Mouse (Mus musculus) stomach, embryonic 14.5 days (tissue): ENCODE measurements around the gene Bcas3. TPM values are rescaled to one million over a fixed set of nuclear protein-coding genes. Genes with fewer than 3 reads are reported as not detected.
A peak's percentile ranks its signal among the peaks of the same experiment; 100 is the strongest.

Experiments used
- ATAC-seq: fragments of 200-750 bp; cut with Nextera tagmentation; 2 replicates; pipeline ENCODE4 v1.8.0; 2017; ENCODE audit warnings: low read depth, moderate TSS enrichment; ENCODE audit not compliant: insufficient number of reproducible peaks, insufficient read depth, low FRiP score
- H3K27ac ChIP-seq: fragments of 300-500 bp; sonication (generic); 2 replicates; pipeline ENCODE4 v1.5.1; 2014; ENCODE audit warnings: mild to moderate bottlenecking, low read length, moderate library complexity, mixed read lengths
- H3K27me3 ChIP-seq: fragments of 300-500 bp; sonication (generic); 2 replicates; pipeline ENCODE4 v1.6.1; 2014; ENCODE audit warnings: low read length, control low read depth, mixed read lengths; ENCODE audit not compliant: control insufficient read depth, insufficient read depth
- H3K36me3 ChIP-seq: fragments of 300-500 bp; sonication (generic); 2 replicates; pipeline ENCODE4 v1.6.1; 2014; ENCODE audit warnings: mild to moderate bottlenecking, control low read depth, low read length, moderate library complexity, mixed read lengths; ENCODE audit not compliant: control insufficient read depth, insufficient read depth
- H3K4me1 ChIP-seq: fragments of 300-500 bp; sonication (generic); 2 replicates; pipeline ENCODE4 v1.6.1; 2014; ENCODE audit warnings: low read length, control low read depth, mixed read lengths; ENCODE audit not compliant: control insufficient read depth, insufficient read depth
- H3K4me2 ChIP-seq: fragments of 300-500 bp; sonication (generic); replicated peaks from 2 replicates; pipeline ENCODE4 v1.6.1; 2014; ENCODE audit warnings: low read depth, low read length, control low read depth
- H3K4me3 ChIP-seq: fragments of 300-500 bp; sonication (generic); 2 replicates; pipeline ENCODE4 v1.5.1; 2014; ENCODE audit warnings: low read depth, low read length, control low read depth
- H3K9ac ChIP-seq: fragments of 300-500 bp; sonication (generic); replicated peaks from 2 replicates; pipeline ENCODE4 v1.6.1; 2014; ENCODE audit warnings: low read depth, mild to moderate bottlenecking, control low read depth, low read length, moderate library complexity, mixed read lengths
- H3K9me3 ChIP-seq: fragments of 300-500 bp; sonication (generic); 2 replicates; pipeline ENCODE4 v1.6.1; 2016; ENCODE audit warnings: low read depth, low read length, control low read depth; ENCODE audit not compliant: control insufficient read depth
- WGBS: fragments of 180-500 bp; shearing (Covaris S2); extraction: QIAGEN DNeasy Blood & Tissue Kit; methylation state at CpG from one replicate; pipeline ENCODE4 v1.1.7; 2014; 5-methylcytosine and 5-hydroxymethylcytosine counted together
- polyA plus RNA-seq: library from polyadenylated mRNA; unstranded; fragments of >200 nt; fragmentation: Nextera tagmentation; extraction: Ambion mirVana; gene quantifications from 2 replicates; pipeline ENCODE4 v1.2.1, GENCODE M21; 2014

The Bcas3 gene
- polyA plus RNA-seq, 1 experiment from 2014 or later: 20.4 TPM

DNA sequence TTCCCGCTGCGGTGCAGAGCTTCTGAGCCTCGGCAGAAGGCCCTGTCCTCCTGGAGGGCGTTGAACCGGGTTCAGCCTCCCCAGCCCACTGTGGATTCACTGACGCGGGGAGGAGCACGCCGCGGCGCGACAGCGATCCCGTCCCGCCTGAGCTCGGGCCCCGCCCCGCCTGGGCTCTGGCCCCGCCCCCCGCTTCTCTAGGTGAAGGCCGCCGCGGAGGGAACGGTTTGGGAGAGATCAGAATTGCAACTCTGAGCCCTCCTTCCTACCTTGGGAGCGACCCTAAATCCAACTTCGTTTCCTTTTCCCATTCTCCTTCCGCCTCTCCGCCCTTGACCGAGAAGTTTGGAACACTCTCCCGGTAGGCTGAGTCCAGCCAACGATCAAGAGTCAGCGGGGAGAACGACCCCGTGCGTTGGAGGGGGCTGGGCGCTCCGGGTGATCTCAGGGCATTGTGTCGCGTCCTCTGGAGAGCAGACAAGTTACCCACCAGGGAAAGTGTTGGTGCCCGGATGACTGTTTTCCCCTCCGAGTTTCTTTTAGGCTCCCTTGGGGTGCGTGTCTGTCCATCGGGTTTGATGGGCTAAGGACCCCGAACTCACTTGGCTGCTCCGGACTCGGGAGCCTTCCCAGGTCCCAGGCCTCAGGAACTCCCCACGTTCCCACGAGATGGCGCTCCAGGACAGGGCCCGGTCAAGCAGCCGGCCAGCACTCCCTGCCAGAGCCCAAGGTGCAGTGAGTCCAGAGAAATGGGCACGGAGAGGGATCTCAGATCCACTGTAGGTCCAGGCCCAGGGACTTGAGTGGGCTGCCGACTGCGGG is 491.4 kb downstream of the Bcas3 start:
- no peaks in the 10 kb centered on the region for H3K9me3 ChIP-seq
- H3K4me2 ChIP-seq: peak overlapping the region; percentile 76
- peak; percentile 51; the same call in 1 of the 2 replicates for ATAC-seq
- peaks cover 17% of the 10 kb centered on the region for H3K27me3 ChIP-seq
- under 1% methylated on average over 54 of the region's 54 CpGs for WGBS
- peak overlapping the region; percentile 29; the same call in 1 of the 2 replicates for H3K9ac ChIP-seq
- H3K4me3 ChIP-seq: peak overlapping the region; percentile 47
- peak overlapping the region; percentile 74 for H3K27ac ChIP-seq
- peaks cover 11% of the 10 kb centered on the region for H3K4me1 ChIP-seq
- H3K36me3 ChIP-seq: no peaks in the 10 kb centered on the region

DNA sequence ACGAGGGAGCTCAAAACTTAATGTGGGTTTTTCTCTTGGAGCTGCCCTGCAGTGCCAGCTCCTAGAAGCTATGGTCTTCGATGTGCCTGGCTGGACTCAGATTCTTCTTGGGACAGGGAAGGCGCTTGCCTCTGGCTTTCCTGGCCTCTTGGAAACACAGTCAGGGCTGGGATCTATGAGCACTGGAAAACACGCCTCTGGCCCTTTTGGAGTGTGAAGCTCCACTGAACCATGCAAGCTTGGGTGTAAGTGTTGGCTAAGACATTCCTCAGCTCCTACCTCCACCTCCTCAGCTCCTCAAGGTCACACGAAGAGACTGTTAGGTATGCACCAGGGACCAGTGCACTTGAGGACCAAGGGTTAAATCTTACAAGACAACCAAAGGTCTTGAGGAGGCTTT is 492.0 kb downstream of the Bcas3 start:
- no peak for ATAC-seq
- peak overlapping the region; percentile 76 for H3K4me2 ChIP-seq
- no peaks in the 10 kb centered on the region for H3K36me3 ChIP-seq
- no peaks in the 10 kb centered on the region for H3K9me3 ChIP-seq
- no peak overlapping the region for H3K27ac ChIP-seq
- 33% methylated on average over 5 of the region's 5 CpGs for WGBS
- H3K4me3 ChIP-seq: peak overlapping the region; percentile 47; the same call in 1 of the 2 replicates
- H3K4me1 ChIP-seq: peaks cover 11% of the 10 kb centered on the region
- peaks cover 14% of the 10 kb centered on the region for H3K27me3 ChIP-seq
- H3K9ac ChIP-seq: no peak overlapping the region

DNA sequence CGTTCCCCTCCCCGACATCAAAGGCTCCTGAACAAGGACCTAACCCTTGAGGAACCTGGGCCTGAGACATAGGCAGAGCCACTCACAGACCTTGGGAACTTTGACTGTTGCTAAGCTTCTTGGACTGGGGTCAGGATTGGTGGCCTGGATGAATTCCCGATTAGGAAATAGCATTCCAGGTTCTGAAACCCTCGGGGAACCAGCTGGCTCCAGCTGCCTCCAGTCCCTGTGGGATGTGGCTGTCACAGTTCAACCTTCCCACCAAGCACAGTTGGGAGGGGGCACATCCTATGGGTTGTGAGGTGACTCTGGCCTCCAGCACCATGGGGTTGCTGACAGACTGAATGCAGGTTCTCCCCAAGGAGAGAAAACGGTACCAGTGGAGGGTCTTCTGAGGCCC is 493.0 kb downstream of the Bcas3 start:
- H3K4me1 ChIP-seq: peaks cover 7% of the 10 kb centered on the region
- H3K4me3 ChIP-seq: no peak overlapping the region
- no peak overlapping the region for H3K4me2 ChIP-seq
- peaks cover 5% of the 10 kb centered on the region for H3K27me3 ChIP-seq
- H3K27ac ChIP-seq: no peak overlapping the region
- H3K36me3 ChIP-seq: no peaks in the 10 kb centered on the region
- ATAC-seq: no peak
- no peak overlapping the region for H3K9ac ChIP-seq
- no peaks in the 10 kb centered on the region for H3K9me3 ChIP-seq
- 38% methylated on average over 5 of the region's 5 CpGs for WGBS

DNA sequence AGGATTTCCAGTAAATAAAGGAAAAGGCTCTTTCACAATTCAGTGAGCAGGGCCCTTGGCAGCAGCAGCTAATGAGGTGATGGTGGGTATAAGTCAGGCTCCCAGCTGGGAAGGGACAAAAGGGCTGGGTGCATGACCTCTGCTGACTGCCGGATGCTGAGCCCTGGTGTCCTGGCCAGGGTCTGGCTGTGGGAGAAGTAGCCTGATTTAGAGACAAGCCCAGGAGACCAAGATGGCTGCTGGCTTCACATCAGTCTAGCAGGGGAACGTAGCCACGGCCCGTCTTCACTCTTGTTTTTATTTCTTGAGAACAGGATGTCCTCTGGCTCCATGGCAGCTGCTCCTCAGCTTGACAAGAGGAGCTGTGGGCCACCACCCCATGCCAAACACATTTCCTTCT is 493.5 kb downstream of the Bcas3 start:
- 74% methylated on average over 4 of the region's 4 CpGs for WGBS
- H3K36me3 ChIP-seq: no peaks in the 10 kb centered on the region
- H3K4me2 ChIP-seq: no peak overlapping the region

DNA sequence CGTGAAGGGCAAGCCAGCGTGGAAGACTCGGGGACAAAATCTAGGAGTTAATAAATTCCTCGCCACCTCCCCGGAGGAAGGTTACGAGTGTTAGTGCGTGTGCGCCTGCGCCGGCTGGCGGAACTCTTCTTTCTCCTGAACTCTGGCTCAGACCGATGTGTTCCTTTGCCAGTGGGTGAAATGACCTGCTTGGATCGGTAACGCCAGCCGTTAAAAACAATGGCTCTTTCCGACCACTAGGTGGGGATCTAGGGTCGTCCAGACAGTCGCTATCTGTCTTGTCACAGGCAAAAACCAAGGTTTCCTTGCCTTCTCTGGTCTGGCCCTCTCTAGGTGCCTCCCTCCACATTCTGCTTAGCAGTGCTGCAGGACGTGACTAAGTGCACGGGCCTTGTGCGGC is 496.1 kb downstream of the Bcas3 start:
- 3% methylated on average over 21 of the region's 21 CpGs for WGBS
- Histone ChIP-seq H3K27me3 (no peaks in the 10 kb centered on the region), H3K4me2 (peak overlapping the region; percentile 47), H3K4me3 (peak overlapping the region; percentile 12; the same call in 1 of the 2 replicates), H3K4me1 (no peaks in the 10 kb centered on the region), H3K36me3 (no peaks in the 10 kb centered on the region), H3K9me3 (no peaks in the 10 kb centered on the region), H3K9ac (no peak overlapping the region), H3K27ac (no peak overlapping the region)
- peak; percentile 60; the same call in 1 of the 2 replicates for ATAC-seq

More for the DNA sequence above, 493.5 kb downstream of the Bcas3 start:
- H3K4me1 ChIP-seq: peaks cover 6% of the 10 kb centered on the region
- H3K9ac ChIP-seq: no peak overlapping the region
- H3K27me3 ChIP-seq: no peaks in the 10 kb centered on the region
- H3K9me3 ChIP-seq: no peaks in the 10 kb centered on the region
- ATAC-seq: no peak
- H3K27ac ChIP-seq: no peak overlapping the region
- no peak overlapping the region for H3K4me3 ChIP-seq

DNA sequence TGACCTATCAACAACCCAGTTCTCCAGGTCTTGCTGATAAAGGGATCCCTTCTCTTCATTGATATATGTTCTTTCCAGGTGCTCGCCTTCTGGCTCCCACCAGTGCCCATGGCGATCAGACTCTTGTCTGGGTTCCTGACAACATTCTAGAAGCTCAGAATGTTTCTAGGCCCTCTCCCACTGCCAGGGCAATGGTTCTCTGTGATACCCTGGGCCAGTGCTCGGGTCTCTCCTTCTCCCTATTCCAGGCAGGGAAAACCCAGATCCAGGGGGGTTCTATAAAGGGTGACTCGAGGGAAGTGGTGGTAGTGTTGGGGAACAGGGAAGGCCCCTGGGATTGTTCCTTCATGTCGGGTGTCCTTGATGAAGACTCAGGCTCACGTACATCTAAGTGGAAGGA is 497.3 kb downstream of the Bcas3 start, which contains the start of gene Gm11444:
Gene Gm11444, minus strand, starts transcription at position 101 of the 400 bp plus-strand sequence.
- H3K4me3 ChIP-seq: no peak within 1 kb of the TSS
- WGBS: 87% methylated on average over 6 of the region's 6 CpGs
- H3K27me3 ChIP-seq: no peaks in the 10 kb centered on the region
- no peaks in the 10 kb centered on the region for H3K36me3 ChIP-seq
- no peaks in the 10 kb centered on the region for H3K4me1 ChIP-seq
- ATAC-seq: no peak
- H3K4me2 ChIP-seq: no peak within 1 kb of the TSS
- H3K9ac ChIP-seq: no peak within 1 kb of the TSS
- no peak within 1 kb of the TSS for H3K27ac ChIP-seq
- H3K9me3 ChIP-seq: no peaks in the 10 kb centered on the region

DNA sequence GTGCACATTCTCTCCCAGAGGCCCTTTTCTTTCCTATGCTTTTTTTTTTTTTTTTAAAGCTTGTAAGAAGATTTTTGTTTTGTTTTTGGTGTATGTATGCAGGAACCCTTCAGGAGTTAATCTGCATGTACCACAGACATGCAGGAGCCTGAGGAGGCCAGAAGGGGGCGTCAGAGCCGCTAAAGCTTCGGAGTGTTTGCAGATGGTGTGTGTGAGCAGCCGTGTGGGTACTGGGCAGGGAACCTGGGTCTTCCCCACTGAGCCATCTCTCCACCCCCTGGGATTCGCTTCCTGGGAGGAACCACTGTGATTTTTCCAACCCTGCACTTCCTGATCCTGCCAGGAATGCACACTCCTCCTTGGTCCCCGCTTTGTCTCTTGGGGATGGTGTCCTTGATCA is 497.8 kb downstream of the Bcas3 start:
- no peaks in the 10 kb centered on the region for H3K9me3 ChIP-seq
- no peaks in the 10 kb centered on the region for H3K27me3 ChIP-seq
- H3K9ac ChIP-seq: no peak overlapping the region
- no peak overlapping the region for H3K4me3 ChIP-seq
- no peaks in the 10 kb centered on the region for H3K4me1 ChIP-seq
- H3K36me3 ChIP-seq: no peaks in the 10 kb centered on the region
- 37% methylated on average over 6 of the region's 6 CpGs for WGBS
- H3K27ac ChIP-seq: no peak overlapping the region
- no peak overlapping the region for H3K4me2 ChIP-seq
- ATAC-seq: no peak

DNA sequence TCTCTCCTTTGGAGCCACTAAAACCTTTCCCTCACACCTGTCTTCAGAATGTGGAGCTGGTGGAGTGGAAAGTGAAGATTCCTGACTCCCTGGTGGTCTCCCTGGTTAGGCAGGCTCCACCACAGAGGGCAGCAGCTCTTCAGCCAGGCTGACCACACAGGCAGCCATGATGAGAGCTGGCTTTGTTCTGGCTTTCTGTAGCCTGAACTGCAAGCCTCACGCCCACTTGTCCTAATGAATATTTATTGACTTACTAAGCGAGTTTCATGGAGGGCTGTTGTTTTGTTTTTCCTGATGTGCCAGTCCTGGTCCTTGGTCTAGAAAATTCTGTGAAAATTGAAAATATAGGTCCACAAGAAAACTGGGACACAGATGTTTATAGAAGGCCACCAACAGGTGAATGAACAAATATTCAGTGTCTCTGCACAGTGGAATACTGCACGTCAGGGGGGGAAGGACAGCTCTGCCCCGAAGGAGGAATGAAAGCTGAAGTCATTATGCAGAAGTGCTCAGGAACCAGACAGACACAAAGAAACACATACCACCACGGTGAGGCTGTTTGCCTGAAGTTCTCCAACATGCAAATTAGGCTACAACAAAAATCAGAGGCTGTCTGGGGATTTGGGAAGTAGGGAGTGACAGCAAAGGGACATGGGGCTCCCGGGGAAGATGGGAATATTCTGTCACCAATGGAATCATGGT is 505.2 kb downstream of the Bcas3 start:
- H3K4me3 ChIP-seq: no peak overlapping the region
- no peak overlapping the region for H3K4me2 ChIP-seq
- H3K4me1 ChIP-seq: no peaks in the 10 kb centered on the region
- ATAC-seq: no peak
- WGBS: 37% methylated on average over 6 of the region's 6 CpGs
- no peak overlapping the region for H3K27ac ChIP-seq
- H3K9ac ChIP-seq: no peak overlapping the region
- no peaks in the 10 kb centered on the region for H3K27me3 ChIP-seq
- no peaks in the 10 kb centered on the region for H3K9me3 ChIP-seq
- H3K36me3 ChIP-seq: no peaks in the 10 kb centered on the region
